Mouse (Mus musculus): ENCODE data around the gene Osbpl8. TPM values are rescaled to one million over a fixed set of nuclear protein-coding genes. Genes with fewer than 3 reads are reported as not detected.

Gene Osbpl8
- polyA plus RNA-seq, 1 experiment from 2014 or later = 11.9 TPM

DNA sequence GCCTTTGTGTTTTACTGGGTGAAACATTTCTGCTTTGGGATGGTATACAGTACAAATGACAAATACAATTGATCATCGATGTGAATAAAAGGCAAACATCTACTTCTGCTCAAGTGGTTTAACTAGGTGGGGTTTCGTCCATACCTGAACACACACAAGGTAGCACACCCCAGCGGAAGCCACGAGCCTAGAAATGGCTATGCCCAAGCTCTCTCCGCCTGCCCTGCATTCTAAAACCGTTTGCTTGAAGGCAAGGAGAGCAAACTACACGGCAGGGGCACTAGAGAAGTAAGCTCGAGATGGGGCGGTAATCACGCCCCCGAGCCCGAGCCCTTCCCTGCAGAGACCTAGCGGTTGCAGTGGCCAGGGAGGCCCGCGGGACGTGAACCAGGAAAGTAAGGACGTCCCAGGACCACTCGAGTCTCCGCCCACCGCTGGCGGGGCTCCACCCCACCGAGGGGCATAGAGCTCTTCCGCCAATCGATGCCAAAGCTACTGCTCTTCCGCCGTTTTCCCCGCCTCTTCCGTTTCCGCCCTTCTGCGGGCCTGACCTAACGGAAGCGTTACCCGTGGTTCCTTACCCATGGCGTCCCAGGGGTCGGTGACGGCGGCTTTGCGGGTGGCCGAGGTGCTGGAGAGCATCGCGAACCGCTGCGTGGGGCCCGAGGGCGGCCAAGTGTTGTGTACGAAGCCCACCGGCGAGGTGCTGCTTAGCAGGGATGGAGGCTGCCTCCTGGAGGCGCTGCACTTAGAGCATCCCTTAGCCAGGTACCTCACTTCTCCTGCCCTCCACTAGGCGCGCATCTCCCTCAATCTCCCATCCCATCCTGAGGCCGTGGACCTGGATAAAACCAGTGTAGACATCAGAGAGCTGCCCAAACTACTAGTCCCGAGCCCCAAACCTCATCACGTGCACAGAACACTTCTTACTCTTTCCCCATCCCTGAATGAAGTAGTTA, 133.9 kb downstream of the Osbpl8 start, which contains the start of gene Bbs10:
Gene Bbs10, plus strand, starts transcription at position 540 of the 959 bp plus-strand sequence.
- H3K4me1 ChIP-seq (ENCODE audit: control insufficient read depth, insufficient read depth, low read length) = no peaks in the 10 kb centered on the region; the same call in 1 of the 2 replicates
- DNase-seq (ENCODE audit: low spot score, missing footprints) (peak; percentile 99), ATAC-seq (ENCODE audit: low FRiP score) (peak; percentile 99)
- H3K27me3 ChIP-seq (ENCODE audit: control insufficient read depth, insufficient read depth, low read length) = no peaks in the 10 kb centered on the region
- H3K9me3 ChIP-seq (ENCODE audit: control insufficient read depth, low read length) = no peaks in the 10 kb centered on the region
- H3K36me3 ChIP-seq (ENCODE audit: control insufficient read depth, insufficient read depth, low read length) = no peaks in the 10 kb centered on the region
- H3K9ac ChIP-seq (ENCODE audit: low read length) = peak within 1 kb of the TSS; percentile 80
- peak within 1 kb of the TSS; percentile 86 for H3K27ac ChIP-seq (ENCODE audit: low read depth, low read length)
- 1% methylated on average over 54 of the region's 54 CpGs for WGBS
- H3K4me3 ChIP-seq (ENCODE audit: low read depth, low read length) = peak within 1 kb of the TSS; percentile 70
- H3K4me2 ChIP-seq = peak within 1 kb of the TSS; percentile 62

- DNase-seq (ENCODE audit: low spot score, missing footprints) = no peak
- no peak overlapping the region for H3K4me3 ChIP-seq (ENCODE audit: low read depth, low read length)
- no peak for ATAC-seq (ENCODE audit: low FRiP score)
- no peaks in the 10 kb centered on the region for H3K36me3 ChIP-seq (ENCODE audit: control insufficient read depth, insufficient read depth, low read length)
- H3K9ac ChIP-seq (ENCODE audit: low read length) = no peak overlapping the region
- H3K4me2 ChIP-seq = no peak overlapping the region
- H3K27me3 ChIP-seq (ENCODE audit: control insufficient read depth, insufficient read depth, low read length) = no peaks in the 10 kb centered on the region
- no peaks in the 10 kb centered on the region; the same call in 1 of the 2 replicates for H3K4me1 ChIP-seq (ENCODE audit: control insufficient read depth, insufficient read depth, low read length)
- H3K27ac ChIP-seq (ENCODE audit: low read depth, low read length) = no peak overlapping the region
- WGBS = 83% methylated on average over 6 of the region's 6 CpGs
- H3K9me3 ChIP-seq (ENCODE audit: control insufficient read depth, low read length) = no peaks in the 10 kb centered on the region
Measured at GRCm38 (mm10) chr10:111299591-111299990, 135.0 kb downstream of the Osbpl8 start.

GRCm38 (mm10) chr10:111301041-111301440, 136.5 kb downstream of the Osbpl8 start:
- peak; percentile 64 for DNase-seq (ENCODE audit: low spot score, missing footprints)
- Histone ChIP-seq H3K4me1 (ENCODE audit: control insufficient read depth, insufficient read depth, low read length) (no peaks in the 10 kb centered on the region; the same call in 1 of the 2 replicates), H3K36me3 (ENCODE audit: control insufficient read depth, insufficient read depth, low read length) (no peaks in the 10 kb centered on the region), H3K27me3 (ENCODE audit: control insufficient read depth, insufficient read depth, low read length) (no peaks in the 10 kb centered on the region), H3K4me2 (no peak overlapping the region), H3K4me3 (ENCODE audit: low read depth, low read length) (no peak overlapping the region), H3K9me3 (ENCODE audit: control insufficient read depth, low read length) (no peaks in the 10 kb centered on the region), H3K27ac (ENCODE audit: low read depth, low read length) (no peak overlapping the region), H3K9ac (ENCODE audit: low read length) (no peak overlapping the region)
- ATAC-seq (ENCODE audit: low FRiP score) = no peak
- 95% methylated on average over 5 of the region's 5 CpGs for WGBS

- Histone ChIP-seq H3K4me3 (ENCODE audit: low read depth, low read length) (no peak overlapping the region), H3K36me3 (ENCODE audit: control insufficient read depth, insufficient read depth, low read length) (no peaks in the 10 kb centered on the region), H3K4me2 (no peak overlapping the region), H3K9ac (ENCODE audit: low read length) (no peak overlapping the region), H3K27me3 (ENCODE audit: control insufficient read depth, insufficient read depth, low read length) (no peaks in the 10 kb centered on the region), H3K9me3 (ENCODE audit: control insufficient read depth, low read length) (no peaks in the 10 kb centered on the region), H3K27ac (ENCODE audit: low read depth, low read length) (no peak overlapping the region), H3K4me1 (ENCODE audit: control insufficient read depth, insufficient read depth, low read length) (no peaks in the 10 kb centered on the region; the same call in 1 of the 2 replicates)
- no peak for ATAC-seq (ENCODE audit: low FRiP score)
- WGBS = 93% methylated on average over 6 of the region's 6 CpGs
- no peak for DNase-seq (ENCODE audit: low spot score, missing footprints)
Measured at GRCm38 (mm10) chr10:111302486-111302885, 137.9 kb downstream of the Osbpl8 start.

GRCm38 (mm10) chr10:111308850-111309501, 144.4 kb downstream of the Osbpl8 start:
- 90% methylated on average over 13 of the region's 13 CpGs for WGBS
- Histone ChIP-seq H3K9me3 (ENCODE audit: control insufficient read depth, low read length) (no peaks in the 10 kb centered on the region; the same call in 1 of the 2 replicates), H3K4me1 (ENCODE audit: control insufficient read depth, insufficient read depth, low read length) (no peaks in the 10 kb centered on the region), H3K36me3 (ENCODE audit: control insufficient read depth, insufficient read depth, low read length) (no peaks in the 10 kb centered on the region), H3K4me2 (no peak overlapping the region), H3K27ac (ENCODE audit: low read depth, low read length) (no peak overlapping the region), H3K27me3 (ENCODE audit: control insufficient read depth, insufficient read depth, low read length) (no peaks in the 10 kb centered on the region), H3K4me3 (ENCODE audit: low read depth, low read length) (no peak overlapping the region), H3K9ac (ENCODE audit: low read length) (no peak overlapping the region)
- DNase-seq (ENCODE audit: low spot score, missing footprints) (no peak), ATAC-seq (ENCODE audit: low FRiP score) (no peak)

- Histone ChIP-seq H3K4me3 (ENCODE audit: low read depth, low read length) (no peak overlapping the region), H3K4me2 (no peak overlapping the region), H3K36me3 (ENCODE audit: control insufficient read depth, insufficient read depth, low read length) (no peaks in the 10 kb centered on the region), H3K9ac (ENCODE audit: low read length) (no peak overlapping the region), H3K27ac (ENCODE audit: low read depth, low read length) (no peak overlapping the region), H3K27me3 (ENCODE audit: control insufficient read depth, insufficient read depth, low read length) (no peaks in the 10 kb centered on the region), H3K9me3 (ENCODE audit: control insufficient read depth, low read length) (no peaks in the 10 kb centered on the region; the same call in 1 of the 2 replicates), H3K4me1 (ENCODE audit: control insufficient read depth, insufficient read depth, low read length) (no peaks in the 10 kb centered on the region)
- ATAC-seq (ENCODE audit: low FRiP score) (no peak), DNase-seq (ENCODE audit: low spot score, missing footprints) (no peak)
- WGBS = 84% methylated on average over 6 of the region's 6 CpGs
Measured at GRCm38 (mm10) chr10:111313282-111313681, 148.7 kb downstream of the Osbpl8 start.

DNA sequence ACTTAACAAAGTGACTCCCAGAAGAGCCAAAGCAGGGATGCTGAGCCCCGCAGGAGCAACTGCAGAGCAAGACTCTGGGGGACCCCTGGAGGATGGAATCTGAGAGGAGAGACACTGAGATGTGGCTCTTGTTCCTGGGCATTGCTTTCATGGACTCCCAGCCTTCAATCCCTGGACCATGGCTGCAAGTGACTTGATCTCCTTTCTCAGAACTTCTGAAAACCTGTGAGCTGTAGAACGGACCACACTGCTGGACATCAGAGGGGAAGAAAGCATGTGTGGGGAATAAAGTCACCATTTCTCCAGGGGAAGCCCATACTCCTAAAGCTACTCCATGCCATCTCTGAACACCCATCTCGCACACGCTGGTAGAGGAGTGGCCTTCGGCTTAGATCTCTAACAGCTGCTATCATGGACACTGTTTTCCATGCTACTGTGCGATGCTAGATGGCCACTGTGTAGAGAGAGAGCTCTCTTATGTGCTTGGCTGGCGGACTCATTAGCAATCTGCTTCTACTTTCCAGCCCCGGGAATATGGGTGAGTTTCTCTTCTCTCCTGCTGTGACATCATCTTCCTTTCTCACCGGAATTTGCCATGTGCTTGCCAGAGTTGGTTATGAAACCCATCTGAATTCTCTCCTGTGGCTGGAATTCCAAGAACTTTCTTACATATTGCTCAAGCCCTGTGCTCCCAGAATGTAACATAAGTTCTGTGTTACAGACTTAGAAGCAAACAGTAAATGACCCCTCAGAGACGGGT, 150.3 kb downstream of the Osbpl8 start:
- H3K27ac ChIP-seq (ENCODE audit: low read depth, low read length) = no peak overlapping the region
- H3K27me3 ChIP-seq (ENCODE audit: control insufficient read depth, insufficient read depth, low read length) = no peaks in the 10 kb centered on the region
- WGBS = 77% methylated on average over 10 of the region's 10 CpGs
- H3K9me3 ChIP-seq (ENCODE audit: control insufficient read depth, low read length) = no peaks in the 10 kb centered on the region
- no peak overlapping the region for H3K4me3 ChIP-seq (ENCODE audit: low read depth, low read length)
- no peaks in the 10 kb centered on the region for H3K36me3 ChIP-seq (ENCODE audit: control insufficient read depth, insufficient read depth, low read length)
- DNase-seq (ENCODE audit: low spot score, missing footprints) (peak; percentile 75), ATAC-seq (ENCODE audit: low FRiP score) (no peak)
- no peaks in the 10 kb centered on the region for H3K4me1 ChIP-seq (ENCODE audit: control insufficient read depth, insufficient read depth, low read length)
- no peak overlapping the region for H3K4me2 ChIP-seq
- H3K9ac ChIP-seq (ENCODE audit: low read length) = no peak overlapping the region

- ATAC-seq (ENCODE audit: low FRiP score) (no peak), DNase-seq (ENCODE audit: low spot score, missing footprints) (no peak)
- no peaks in the 10 kb centered on the region for H3K9me3 ChIP-seq (ENCODE audit: control insufficient read depth, low read length)
- no peaks in the 10 kb centered on the region for H3K4me1 ChIP-seq (ENCODE audit: control insufficient read depth, insufficient read depth, low read length)
- WGBS = 84% methylated on average over 3 of the region's 3 CpGs
- no peaks in the 10 kb centered on the region for H3K36me3 ChIP-seq (ENCODE audit: control insufficient read depth, insufficient read depth, low read length)
- no peak overlapping the region for H3K9ac ChIP-seq (ENCODE audit: low read length)
- H3K27ac ChIP-seq (ENCODE audit: low read depth, low read length) = no peak overlapping the region
- H3K4me3 ChIP-seq (ENCODE audit: low read depth, low read length) = no peak overlapping the region
- no peaks in the 10 kb centered on the region for H3K27me3 ChIP-seq (ENCODE audit: control insufficient read depth, insufficient read depth, low read length)
- H3K4me2 ChIP-seq = no peak overlapping the region
Measured at GRCm38 (mm10) chr10:111315940-111316339, 151.4 kb downstream of the Osbpl8 start.

All from midbrain, embryonic 11.5 days (tissue).